Mouse (Mus musculus): ENCODE measurements around the gene Epha2. TPM values are rescaled to one million over a fixed set of nuclear protein-coding genes. Genes with fewer than 3 reads are reported as not detected.
A peak's percentile ranks its signal among the peaks of the same experiment; 100 is the strongest.

Gene Epha2
- polyA plus RNA-seq, 1 experiment from 2014 or later = 1.7 TPM

- 87% methylated on average over 6 of the region's 6 CpGs for WGBS
Observed at GRCm38 (mm10) chr4:141324771-141325191, 23.7 kb downstream of the Epha2 start.

DNA sequence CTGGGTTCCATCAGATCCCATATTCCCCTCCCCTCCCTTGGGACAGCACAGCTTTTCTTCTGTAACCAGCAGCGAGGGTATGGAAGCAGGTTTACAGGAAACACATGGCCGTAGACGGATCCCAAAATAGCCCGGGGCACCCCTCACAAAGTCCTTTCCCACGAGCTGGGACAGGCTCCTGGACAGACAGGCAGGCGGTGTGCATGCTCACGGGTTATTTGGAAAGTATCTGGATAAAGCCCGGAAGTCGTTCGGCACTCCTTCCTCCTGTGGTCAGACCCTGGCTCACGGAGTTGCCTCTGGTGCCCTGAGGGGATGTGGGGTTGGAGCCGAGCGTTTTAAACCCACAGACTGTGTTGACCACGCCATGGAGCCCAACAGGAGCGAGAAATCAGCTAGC, 24.6 kb downstream of the Epha2 start:
- no peak for ATAC-seq (ENCODE audit: low read depth)
- Histone ChIP-seq H3K4me1 (replicated peaks) (peaks cover 10% of the 10 kb centered on the region; the same call in 1 of the 2 replicates), H3K4me2 (no peak overlapping the region), H3K27ac (replicated peaks) (no peak overlapping the region), H3K27me3 (no peaks in the 10 kb centered on the region), H3K36me3 (no peaks in the 10 kb centered on the region), H3K9me3 (no peaks in the 10 kb centered on the region), H3K9ac (no peak overlapping the region), H3K4me3 (no peak overlapping the region)
- WGBS = 67% methylated on average over 15 of the region's 15 CpGs

More at GRCm38 (mm10) chr4:141324771-141325191, 23.7 kb downstream of the Epha2 start:
- Histone ChIP-seq H3K4me2 (no peak overlapping the region), H3K27ac (replicated peaks) (no peak overlapping the region), H3K27me3 (no peaks in the 10 kb centered on the region), H3K9me3 (no peaks in the 10 kb centered on the region), H3K36me3 (no peaks in the 10 kb centered on the region), H3K4me1 (replicated peaks) (peaks cover 10% of the 10 kb centered on the region; the same call in 1 of the 2 replicates), H3K4me3 (no peak overlapping the region), H3K9ac (no peak overlapping the region)
- ATAC-seq (ENCODE audit: low read depth) = no peak

DNA sequence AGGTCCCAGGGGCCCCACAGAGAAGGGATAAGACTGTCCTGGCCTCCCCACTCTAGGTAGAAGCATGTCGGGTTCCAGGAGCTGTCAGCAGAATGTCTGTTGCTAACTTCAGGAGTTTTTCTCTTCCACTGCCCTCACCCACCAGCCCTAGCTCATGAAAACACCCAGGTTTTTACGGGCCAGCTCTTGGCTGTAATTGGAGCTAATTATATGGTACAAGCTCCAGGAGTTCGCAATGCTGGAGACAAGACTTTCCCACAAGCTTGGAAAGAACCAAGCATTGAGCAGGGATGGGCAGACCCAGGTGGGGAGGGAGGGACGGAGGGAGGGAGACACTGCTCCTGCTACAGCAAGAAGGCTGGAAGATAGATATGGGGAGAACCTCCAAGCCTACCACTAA, 26.0 kb downstream of the Epha2 start:
- no peaks in the 10 kb centered on the region for H3K9me3 ChIP-seq
- no peak for ATAC-seq (ENCODE audit: low read depth)
- WGBS = 66% methylated on average over 4 of the region's 4 CpGs
- no peak overlapping the region for H3K4me3 ChIP-seq
- H3K4me1 ChIP-seq (replicated peaks) = peaks cover 10% of the 10 kb centered on the region; the same call in 1 of the 2 replicates
- H3K4me2 ChIP-seq = no peak overlapping the region
- H3K27me3 ChIP-seq = no peaks in the 10 kb centered on the region
- no peak overlapping the region for H3K9ac ChIP-seq
- H3K36me3 ChIP-seq = no peaks in the 10 kb centered on the region
- H3K27ac ChIP-seq (replicated peaks) = no peak overlapping the region

DNA sequence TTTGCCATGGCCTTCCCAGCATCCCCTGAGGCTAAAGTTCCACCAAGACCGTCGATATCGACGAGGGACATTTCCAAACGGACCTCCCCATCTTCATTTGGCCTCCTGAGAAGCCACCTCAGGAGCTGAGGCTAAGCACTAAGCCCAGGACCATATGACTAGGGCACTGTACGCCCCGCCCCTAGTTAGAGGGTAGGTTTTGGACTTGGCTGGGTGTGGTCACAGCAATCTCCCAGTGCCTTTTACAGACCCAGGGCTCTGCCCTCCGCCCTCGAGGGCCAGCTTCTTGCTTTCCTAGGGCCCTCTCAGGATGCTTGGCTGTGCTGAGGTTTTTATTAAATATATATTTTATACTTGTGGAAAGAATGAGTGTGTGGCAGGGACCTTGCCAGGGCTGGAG, 27.7 kb downstream of the Epha2 start:
- Histone ChIP-seq H3K27ac (replicated peaks) (no peak overlapping the region), H3K4me1 (replicated peaks) (peaks cover 10% of the 10 kb centered on the region; the same call in 1 of the 2 replicates), H3K9me3 (no peaks in the 10 kb centered on the region), H3K27me3 (no peaks in the 10 kb centered on the region), H3K4me2 (no peak overlapping the region), H3K9ac (no peak overlapping the region), H3K4me3 (no peak overlapping the region), H3K36me3 (no peaks in the 10 kb centered on the region)
- no peak for ATAC-seq (ENCODE audit: low read depth)
- 84% methylated on average over 9 of the region's 9 CpGs for WGBS

DNA sequence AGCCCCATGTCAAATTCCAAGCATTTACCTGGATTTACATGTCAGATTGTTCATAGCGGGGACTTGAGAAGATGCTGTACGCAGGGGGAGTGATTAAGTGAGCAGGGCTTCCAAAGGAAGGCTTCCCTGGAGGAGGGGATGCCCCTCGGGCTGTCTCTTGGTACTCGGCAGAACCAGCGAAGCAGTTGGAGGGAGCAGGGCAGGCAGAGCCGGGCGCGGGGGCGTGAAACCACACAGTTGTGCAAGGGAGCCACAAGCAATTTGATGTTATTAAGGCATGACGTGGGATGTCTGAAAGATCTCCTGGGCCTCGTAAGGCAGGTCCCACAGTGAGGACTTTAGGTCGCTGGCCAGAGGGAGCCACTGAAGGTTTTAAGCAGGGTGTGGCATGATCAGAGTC, 28.9 kb downstream of the Epha2 start:
- Histone ChIP-seq H3K4me1 (replicated peaks) (peaks cover 18% of the 10 kb centered on the region), H3K4me2 (no peak overlapping the region), H3K9ac (no peak overlapping the region), H3K36me3 (no peaks in the 10 kb centered on the region), H3K9me3 (no peaks in the 10 kb centered on the region), H3K4me3 (no peak overlapping the region), H3K27me3 (no peaks in the 10 kb centered on the region), H3K27ac (replicated peaks) (no peak overlapping the region)
- 60% methylated on average over 12 of the region's 12 CpGs for WGBS
- ATAC-seq (ENCODE audit: low read depth) = no peak

- peaks cover 33% of the 10 kb centered on the region for H3K4me1 ChIP-seq (replicated peaks)
- no peaks in the 10 kb centered on the region for H3K36me3 ChIP-seq
- no peaks in the 10 kb centered on the region for H3K27me3 ChIP-seq
- no peak overlapping the region for H3K4me2 ChIP-seq
- H3K9ac ChIP-seq = no peak overlapping the region
- H3K9me3 ChIP-seq = no peaks in the 10 kb centered on the region
- no peak overlapping the region for H3K4me3 ChIP-seq
- H3K27ac ChIP-seq (replicated peaks) = no peak overlapping the region
- WGBS = 95% methylated on average over 2 of the region's 2 CpGs
- no peak for ATAC-seq (ENCODE audit: low read depth)
Observed at GRCm38 (mm10) chr4:141331446-141331845, 30.4 kb downstream of the Epha2 start.

DNA sequence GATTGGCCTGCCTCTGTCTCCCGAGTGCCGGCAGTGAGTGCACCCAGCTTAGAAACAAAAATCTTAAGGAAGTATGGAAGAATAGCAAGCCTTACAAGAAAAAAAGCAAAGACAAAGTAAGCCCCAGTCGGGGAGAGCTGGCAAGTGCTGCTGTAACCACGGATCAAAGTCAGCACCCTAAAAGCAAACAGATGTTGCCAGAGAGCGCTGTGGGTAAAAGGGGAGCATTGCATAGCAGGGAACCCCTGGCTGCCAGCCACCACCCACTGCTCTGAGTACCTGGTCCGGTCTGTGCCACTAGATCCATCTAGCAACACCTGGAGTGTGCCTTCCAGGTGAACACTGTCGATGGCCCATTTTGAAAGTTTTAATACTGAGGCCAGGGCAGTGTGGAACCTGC, 31.2 kb downstream of the Epha2 start:
- Histone ChIP-seq H3K4me2 (no peak overlapping the region), H3K4me3 (no peak overlapping the region), H3K4me1 (replicated peaks) (peaks cover 31% of the 10 kb centered on the region), H3K27me3 (no peaks in the 10 kb centered on the region), H3K27ac (replicated peaks) (no peak overlapping the region), H3K9ac (no peak overlapping the region), H3K9me3 (no peaks in the 10 kb centered on the region), H3K36me3 (no peaks in the 10 kb centered on the region)
- WGBS = 83% methylated on average over 7 of the region's 7 CpGs
- ATAC-seq (ENCODE audit: low read depth) = no peak

DNA sequence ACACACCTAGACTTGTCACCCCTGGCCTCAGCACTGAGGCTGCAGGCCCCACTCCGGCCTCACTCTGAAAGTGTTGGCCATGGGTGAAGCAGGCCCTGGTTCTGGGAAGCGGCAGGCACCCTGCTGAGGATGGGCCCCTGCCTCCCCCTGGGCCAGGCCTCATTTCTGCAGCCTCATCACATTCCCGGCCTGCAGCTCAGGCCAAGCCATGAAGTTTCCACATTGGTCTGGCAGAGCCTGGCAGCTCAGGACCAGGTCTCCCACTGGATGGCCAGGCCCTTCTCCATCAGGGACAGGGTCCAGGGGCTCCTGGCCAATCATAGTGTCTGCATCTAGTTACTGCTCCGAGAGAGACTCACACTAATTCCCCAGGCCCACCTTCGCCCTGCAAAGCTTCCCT, 33.7 kb downstream of the Epha2 start:
- no peak overlapping the region for H3K4me3 ChIP-seq
- no peaks in the 10 kb centered on the region for H3K27me3 ChIP-seq
- 38% methylated on average over 5 of the region's 5 CpGs for WGBS
- 0 out of 2 replicates have a peak overlapping the region, but pooled peaks have one; percentile 38 for H3K9ac ChIP-seq
- no peaks in the 10 kb centered on the region for H3K36me3 ChIP-seq
- H3K27ac ChIP-seq (replicated peaks) = peak overlapping the region; percentile 75
- peak; percentile 4; the same call in 1 of the 2 replicates for ATAC-seq (ENCODE audit: low read depth)
- H3K4me2 ChIP-seq = no peak overlapping the region
- peaks cover 51% of the 10 kb centered on the region for H3K4me1 ChIP-seq (replicated peaks)
- H3K9me3 ChIP-seq = no peaks in the 10 kb centered on the region

GRCm38 (mm10) chr4:141335263-141335796, 34.3 kb downstream of the Epha2 start:
- Histone ChIP-seq H3K4me2 (no peak overlapping the region), H3K9ac (no peak overlapping the region), H3K4me1 (replicated peaks) (peaks cover 51% of the 10 kb centered on the region), H3K4me3 (no peak overlapping the region), H3K36me3 (no peaks in the 10 kb centered on the region), H3K27ac (replicated peaks) (peak overlapping the region; percentile 75), H3K27me3 (no peaks in the 10 kb centered on the region), H3K9me3 (no peaks in the 10 kb centered on the region)
- 12% methylated on average over 3 of the region's 3 CpGs for WGBS
- peak; percentile 81 for ATAC-seq (ENCODE audit: low read depth)

DNA sequence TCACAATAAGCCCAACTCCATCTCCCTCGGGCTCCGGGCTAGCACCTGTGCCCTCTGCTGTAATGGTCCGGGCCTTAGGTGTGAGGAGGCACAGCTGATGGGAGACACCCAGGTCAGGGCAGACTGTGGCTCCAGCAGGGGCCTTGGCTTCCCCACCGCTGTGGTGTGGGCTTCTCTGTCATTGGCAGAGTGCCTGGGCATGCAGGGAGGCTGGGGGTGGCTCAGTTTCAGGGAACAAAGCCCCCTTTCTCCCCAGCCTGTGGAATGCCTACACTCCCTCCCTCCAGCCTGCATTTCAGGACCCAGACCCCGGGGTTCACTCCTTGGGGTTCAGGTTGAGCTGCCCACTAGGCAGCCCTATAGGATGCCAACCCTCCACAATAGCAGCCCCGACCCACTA, 35.2 kb downstream of the Epha2 start:
- no peak for ATAC-seq (ENCODE audit: low read depth)
- WGBS = 46% methylated on average over 6 of the region's 6 CpGs

DNA sequence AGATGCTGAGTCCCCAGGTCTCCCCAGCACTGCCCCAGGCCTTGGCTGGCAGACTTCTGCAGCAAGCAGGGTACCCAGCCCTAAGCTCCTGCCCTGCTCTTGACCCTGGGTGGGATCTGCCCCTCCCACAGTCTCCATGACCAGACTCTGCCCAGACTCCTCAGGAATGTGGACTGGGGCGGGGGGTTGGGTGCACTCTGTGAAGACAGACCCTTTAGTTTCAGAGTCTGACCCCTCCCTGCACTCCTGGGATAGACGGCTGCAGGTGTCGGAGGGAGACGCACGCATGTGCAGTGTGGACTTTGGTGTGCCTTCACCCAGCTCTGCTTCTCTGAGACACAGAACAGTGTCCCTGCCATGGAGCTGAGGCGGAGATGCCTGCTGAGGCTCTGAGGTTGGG, 36.9 kb downstream of the Epha2 start:
- no peak overlapping the region for H3K4me2 ChIP-seq
- ATAC-seq (ENCODE audit: low read depth) = no peak
- H3K36me3 ChIP-seq = no peaks in the 10 kb centered on the region
- 17% methylated on average over 6 of the region's 6 CpGs for WGBS
- no peak overlapping the region for H3K4me3 ChIP-seq
- no peaks in the 10 kb centered on the region for H3K27me3 ChIP-seq
- peaks cover 51% of the 10 kb centered on the region for H3K4me1 ChIP-seq (replicated peaks)
- H3K27ac ChIP-seq (replicated peaks) = peak overlapping the region; percentile 62
- no peaks in the 10 kb centered on the region for H3K9me3 ChIP-seq
- 0 out of 2 replicates have a peak overlapping the region, but pooled peaks have one; percentile 43 for H3K9ac ChIP-seq

More for the DNA sequence above, 35.2 kb downstream of the Epha2 start:
- Histone ChIP-seq H3K9ac (no peak overlapping the region), H3K4me1 (replicated peaks) (peaks cover 51% of the 10 kb centered on the region), H3K27me3 (no peaks in the 10 kb centered on the region), H3K27ac (replicated peaks) (peak overlapping the region; percentile 75), H3K4me2 (no peak overlapping the region), H3K4me3 (no peak overlapping the region), H3K36me3 (no peaks in the 10 kb centered on the region), H3K9me3 (no peaks in the 10 kb centered on the region)

- Histone ChIP-seq H3K4me1 (replicated peaks) (peaks cover 44% of the 10 kb centered on the region), H3K9me3 (no peaks in the 10 kb centered on the region), H3K9ac (no peak overlapping the region), H3K27me3 (no peaks in the 10 kb centered on the region), H3K27ac (replicated peaks) (peak overlapping the region; percentile 62), H3K4me2 (no peak overlapping the region), H3K4me3 (no peak overlapping the region), H3K36me3 (no peaks in the 10 kb centered on the region)
- 20% methylated on average over 1 of the region's 1 CpGs for WGBS
- ATAC-seq (ENCODE audit: low read depth) = no peak
Observed at GRCm38 (mm10) chr4:141338853-141339252, 37.8 kb downstream of the Epha2 start.

DNA sequence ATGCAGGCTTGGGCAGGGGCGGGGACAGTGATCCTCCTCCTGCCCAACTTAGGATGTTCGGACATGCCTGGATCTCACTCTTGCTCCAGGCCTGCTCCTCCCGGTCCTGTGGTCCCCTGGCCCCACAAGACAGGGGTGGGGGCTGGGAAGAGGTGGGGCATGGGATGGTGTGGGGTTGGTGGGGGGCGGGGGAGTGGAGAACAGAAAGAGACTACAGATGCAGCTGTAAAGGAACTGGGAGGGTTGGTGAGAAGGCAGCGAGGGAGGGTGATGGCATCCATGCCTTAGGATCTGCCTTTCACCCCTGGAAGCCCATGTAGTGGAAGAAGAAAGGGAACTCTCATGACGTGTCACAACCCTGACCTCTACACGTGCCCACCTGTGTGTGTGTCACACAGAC, 40.4 kb downstream of the Epha2 start:
- H3K9ac ChIP-seq = no peak overlapping the region
- H3K4me2 ChIP-seq = no peak overlapping the region
- no peak for ATAC-seq (ENCODE audit: low read depth)
- no peaks in the 10 kb centered on the region for H3K36me3 ChIP-seq
- H3K4me3 ChIP-seq = no peak overlapping the region
- H3K9me3 ChIP-seq = no peaks in the 10 kb centered on the region
- WGBS = 73% methylated on average over 7 of the region's 7 CpGs
- H3K27me3 ChIP-seq = no peaks in the 10 kb centered on the region
- peaks cover 21% of the 10 kb centered on the region for H3K4me1 ChIP-seq (replicated peaks)
- no peak overlapping the region for H3K27ac ChIP-seq (replicated peaks)
